Mouse (Mus musculus) bone marrow, adult 2 months (tissue): Measurements from ENCODE around the gene Gna14. TPM values are rescaled to one million over a fixed set of nuclear protein-coding genes. Genes with fewer than 3 reads are reported as not detected.

Experiments
- H3K27ac ChIP-seq: fragments of 200-500 bp; 2 replicates; pipeline ENCODE4 v1.5.1; 2012; ENCODE audit warnings: low read depth, mild to moderate bottlenecking, control low read depth, inconsistent platforms, low read length; ENCODE audit not compliant: control insufficient read depth, poor library complexity, insufficient read depth
- H3K4me1 ChIP-seq: fragments of 200-500 bp; 2 replicates; pipeline ENCODE4 v1.6.1; 2011; ENCODE audit warnings: low read length; ENCODE audit not compliant: control insufficient read depth, insufficient read depth
- H3K4me3 ChIP-seq: fragments of 200-500 bp; replicated peaks from 2 replicates; pipeline ENCODE3; 2011; ENCODE audit warnings: mild to moderate bottlenecking, low read depth, low read length, control low read depth; ENCODE audit not compliant: control insufficient read depth
- CTCF ChIP-seq: fragments of 200-500 bp; IDR thresholded peaks from 2 replicates; pipeline ENCODE4 v1.5.1; 2011; ENCODE audit warnings: low read length, control low read depth; ENCODE audit not compliant: control insufficient read depth, insufficient read depth
- POLR2A ChIP-seq: fragments of 200-500 bp; IDR thresholded peaks from 2 replicates; pipeline ENCODE4 v1.6.1; 2011; ENCODE audit warnings: low read depth, mild to moderate bottlenecking, control low read depth, low read length, borderline replicate concordance; ENCODE audit not compliant: control insufficient read depth
- WGBS: fragments of 180-500 bp; shearing (Covaris S2); methylation state at CpG from one replicate; pipeline ENCODE4 v1.1.7; 2018; 5-methylcytosine and 5-hydroxymethylcytosine counted together
- polyA plus RNA-seq: library from polyadenylated mRNA; stranded (reverse); fragments of >200 nt; gene quantifications from 2 replicates; pipeline ENCODE4 v1.2.4, GENCODE M21; 2011; ENCODE audit warnings: low replicate concordance; ENCODE audit not compliant: missing spikeins, insufficient read depth, insufficient read length

The Gna14 gene
- polyA plus RNA-seq, 1 experiment = not detected

DNA sequence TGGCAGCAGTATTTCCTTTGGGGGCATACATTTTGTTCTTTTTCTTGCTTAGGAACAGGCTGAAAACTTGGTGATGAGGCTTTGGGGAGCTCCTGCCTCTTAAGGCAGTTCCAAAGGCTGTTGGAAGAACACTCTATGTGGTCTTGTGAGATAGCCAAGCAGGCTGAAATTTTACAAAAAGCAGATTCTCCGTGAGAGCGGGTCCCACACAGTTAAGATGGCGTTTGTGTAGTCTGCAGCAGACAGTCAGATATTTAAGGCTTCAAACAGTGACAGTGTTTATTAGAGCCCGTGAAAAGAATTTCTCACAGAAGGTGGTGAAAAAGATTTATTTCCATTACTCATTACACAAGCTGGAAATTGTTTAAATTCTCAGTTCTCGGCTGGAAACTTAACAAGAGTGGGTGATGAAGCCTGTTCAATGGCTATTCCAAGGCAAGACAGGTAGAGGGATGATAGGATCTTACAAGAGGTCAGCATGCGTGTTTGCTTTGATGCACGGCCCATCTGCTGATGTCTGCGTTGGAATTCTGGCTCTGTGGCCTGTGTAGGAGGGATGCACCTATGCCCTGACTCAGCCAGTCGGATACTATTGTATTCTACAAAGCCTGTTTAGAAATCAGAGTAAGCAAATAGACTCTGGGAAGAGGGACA is 123.8 kb downstream of the Gna14 start:
- H3K4me1 ChIP-seq = no peaks in the 10 kb centered on the region
- 78% methylated on average over 9 of the region's 9 CpGs for WGBS
- H3K27ac ChIP-seq = no peak overlapping the region
- H3K4me3 ChIP-seq = no peak overlapping the region
- no peak for TF ChIP-seq CTCF
- no peak for TF ChIP-seq POLR2A

DNA sequence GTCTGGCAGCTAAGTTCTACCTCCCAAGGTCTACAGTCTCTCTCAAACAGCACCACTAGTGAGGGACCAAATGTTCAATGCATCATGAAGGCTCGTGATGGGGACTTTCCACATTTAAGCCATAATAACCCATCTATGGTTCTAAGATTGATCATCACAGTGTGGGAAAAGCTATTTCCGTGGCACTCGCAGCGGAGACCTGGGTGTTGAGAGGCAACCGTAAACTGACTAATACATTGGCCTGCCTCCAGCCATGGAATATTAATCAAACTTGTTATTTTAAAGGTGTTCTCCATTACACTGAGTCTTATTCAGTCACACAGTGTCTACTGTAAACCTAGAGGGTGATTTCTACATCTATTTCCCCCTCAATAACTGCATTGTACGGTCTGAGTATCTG is 127.1 kb downstream of the Gna14 start:
- WGBS = 86% methylated on average over 6 of the region's 6 CpGs
- no peaks in the 10 kb centered on the region for H3K4me1 ChIP-seq
- no peak overlapping the region for H3K4me3 ChIP-seq
- H3K27ac ChIP-seq = no peak overlapping the region
- no peak for TF ChIP-seq CTCF
- TF ChIP-seq POLR2A = no peak

DNA sequence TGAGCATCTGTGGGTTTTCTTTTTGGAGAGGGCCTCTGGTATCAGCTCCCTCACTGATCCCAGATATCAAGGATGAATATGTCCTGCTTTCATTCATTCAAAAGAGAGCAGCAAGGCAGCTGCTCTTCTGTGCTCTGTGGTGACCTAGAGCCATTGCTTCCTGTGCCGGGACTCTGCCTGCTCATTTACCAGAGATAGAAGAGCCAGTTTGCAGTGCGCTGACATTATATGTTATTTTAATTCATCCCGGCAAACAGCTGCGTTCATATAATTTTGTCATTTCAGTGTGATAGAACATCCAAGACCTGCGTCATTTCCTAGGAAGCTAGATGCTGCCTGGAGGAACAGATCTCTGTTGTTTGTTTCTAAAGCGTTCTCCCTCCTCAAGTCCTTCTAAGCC is 141.2 kb downstream of the Gna14 start:
- H3K27ac ChIP-seq = no peak overlapping the region
- WGBS = 85% methylated on average over 6 of the region's 6 CpGs
- no peak for TF ChIP-seq CTCF
- TF ChIP-seq POLR2A = no peak

DNA sequence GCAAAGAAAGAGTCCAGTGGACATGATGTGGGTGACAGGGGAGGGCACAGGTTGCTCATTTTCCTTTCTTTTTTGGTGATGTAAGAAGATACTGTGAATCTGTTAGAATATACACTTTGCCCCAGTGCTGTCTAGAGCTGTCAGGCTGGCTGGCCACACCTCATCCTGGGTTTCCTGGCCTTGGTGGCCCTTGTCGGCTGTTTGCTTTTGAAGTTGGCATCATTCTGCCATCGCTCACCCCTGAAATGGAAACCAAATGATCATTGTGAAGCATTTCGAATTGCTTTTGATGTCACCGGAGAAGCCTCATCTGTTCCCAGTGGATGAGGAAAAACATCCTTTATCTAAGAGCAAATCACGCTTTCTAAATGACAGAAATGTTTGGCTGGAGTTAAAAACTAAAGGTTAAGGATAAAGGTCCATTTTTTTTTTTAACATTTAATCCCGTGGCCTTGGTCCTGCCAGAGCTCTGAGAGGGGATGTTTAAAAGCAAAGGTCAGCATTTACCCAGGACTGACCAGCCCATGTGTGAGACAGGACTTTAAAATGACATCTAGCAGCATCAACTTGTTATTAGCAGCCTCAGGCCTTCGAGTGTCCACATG is 144.2 kb downstream of the Gna14 start:
- H3K27ac ChIP-seq = no peak overlapping the region
- H3K4me1 ChIP-seq = no peaks in the 10 kb centered on the region
- TF ChIP-seq CTCF (no peak), POLR2A (no peak)
- WGBS = 83% methylated on average over 7 of the region's 7 CpGs
- H3K4me3 ChIP-seq = no peak overlapping the region

More for the DNA sequence above, 141.2 kb downstream of the Gna14 start:
- H3K4me1 ChIP-seq = no peaks in the 10 kb centered on the region
- H3K4me3 ChIP-seq = no peak overlapping the region

DNA sequence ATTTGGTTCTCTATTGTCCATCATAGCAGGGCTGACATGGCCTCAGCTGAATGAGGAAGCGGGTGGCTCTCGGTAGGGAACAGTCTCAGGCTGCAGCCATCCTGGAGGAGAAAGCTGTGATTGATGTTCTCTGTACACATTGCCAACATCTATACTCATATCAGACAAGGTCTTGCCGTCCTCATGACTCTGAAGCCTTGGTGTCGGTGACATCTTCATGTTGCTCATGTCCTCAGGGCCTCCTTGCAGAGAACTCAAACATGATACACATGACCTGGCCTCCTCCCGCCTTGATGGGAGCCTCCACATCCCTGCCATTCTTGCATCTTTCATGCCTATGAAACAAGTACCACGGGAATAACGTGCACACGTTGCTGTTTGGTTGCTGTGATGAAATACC is 144.9 kb downstream of the Gna14 start:
- H3K27ac ChIP-seq = no peak overlapping the region
- 85% methylated on average over 8 of the region's 8 CpGs for WGBS
- TF ChIP-seq POLR2A (no peak), CTCF (no peak)
- no peak overlapping the region for H3K4me3 ChIP-seq
- no peaks in the 10 kb centered on the region for H3K4me1 ChIP-seq

DNA sequence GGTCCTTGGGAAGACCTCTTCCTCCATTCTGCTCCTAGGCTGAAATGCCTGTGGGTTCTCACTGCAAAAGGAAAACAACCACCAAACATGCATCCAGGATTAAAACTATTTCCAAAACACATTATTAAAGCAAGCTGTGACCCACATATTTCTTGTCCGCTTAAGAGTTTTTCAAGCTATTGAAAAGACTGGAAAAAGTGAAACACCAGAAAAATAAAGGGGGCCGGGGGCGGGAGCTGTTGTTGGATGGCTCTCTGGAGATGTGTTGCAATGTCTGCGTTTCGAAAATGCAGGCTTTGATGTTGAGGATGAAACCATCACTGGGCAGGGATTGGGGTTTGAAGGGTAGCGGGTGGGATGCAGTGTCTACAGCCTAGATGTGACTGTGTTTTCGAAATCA is 149.0 kb downstream of the Gna14 start:
- TF ChIP-seq CTCF (no peak), POLR2A (no peak)
- Histone ChIP-seq H3K4me1 (no peaks in the 10 kb centered on the region), H3K4me3 (no peak overlapping the region), H3K27ac (no peak overlapping the region)
- 70% methylated on average over 7 of the region's 7 CpGs for WGBS

DNA sequence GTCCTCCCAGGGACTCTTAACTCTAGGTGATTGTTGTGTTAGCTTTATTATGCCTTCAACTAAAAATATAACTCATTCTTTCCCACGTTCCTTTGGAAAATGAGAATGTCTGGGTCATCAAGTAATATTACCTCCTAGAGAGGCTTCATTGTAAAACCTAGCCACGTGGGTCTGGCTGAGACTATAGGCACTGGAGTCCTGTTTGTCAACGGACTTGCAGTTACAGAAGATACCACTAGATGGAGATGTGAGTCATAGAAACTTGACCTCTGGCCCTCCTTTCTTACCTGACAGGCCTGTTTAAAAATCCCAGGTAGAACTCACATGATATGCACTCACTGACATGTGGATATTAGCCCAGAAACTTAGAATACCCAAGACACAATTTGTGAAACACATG is 149.8 kb downstream of the Gna14 start:
- Histone ChIP-seq H3K4me1 (no peaks in the 10 kb centered on the region), H3K27ac (no peak overlapping the region), H3K4me3 (no peak overlapping the region)
- WGBS = 4% methylated on average over 3 of the region's 3 CpGs
- TF ChIP-seq POLR2A (no peak), CTCF (no peak)

DNA sequence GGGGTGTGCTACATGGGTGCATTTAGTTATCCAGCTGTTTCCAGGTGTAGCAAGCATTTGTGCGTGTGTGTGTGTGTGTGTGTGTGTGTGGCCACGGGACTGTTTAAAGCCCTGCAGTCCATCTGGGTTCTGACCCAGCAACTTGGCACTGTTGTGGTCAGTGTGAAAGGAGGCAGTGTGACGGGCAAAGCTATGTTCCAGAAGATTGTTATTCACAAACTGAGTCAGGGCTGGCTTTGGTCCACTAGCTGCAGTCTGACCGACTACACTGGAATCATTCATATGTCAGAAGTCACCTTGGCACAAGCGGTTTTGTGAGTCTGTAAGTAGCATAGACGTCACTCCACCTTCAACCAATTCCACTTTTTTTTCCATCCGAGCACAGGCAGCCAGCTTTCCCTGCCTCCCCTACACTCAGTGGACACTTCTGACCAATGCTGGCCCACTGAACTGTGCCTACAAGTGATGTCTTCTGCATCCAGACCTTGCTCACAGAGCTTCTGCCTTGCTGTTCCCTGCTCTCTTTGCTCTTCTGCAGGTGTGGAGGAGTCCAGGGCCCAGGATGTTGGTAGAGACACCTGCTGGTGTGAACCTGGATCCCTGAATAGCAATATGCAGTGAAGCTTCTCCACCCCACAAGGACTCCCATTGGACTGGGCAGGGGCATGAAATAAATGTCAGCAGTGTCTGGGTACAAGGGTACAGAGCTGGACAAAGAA is 157.9 kb downstream of the Gna14 start:
- Histone ChIP-seq H3K4me1 (no peaks in the 10 kb centered on the region), H3K4me3 (no peak overlapping the region), H3K27ac (no peak overlapping the region)
- TF ChIP-seq POLR2A (no peak), CTCF (no peak)
- 80% methylated on average over 7 of the region's 7 CpGs for WGBS
